Mouse (Mus musculus): Measurements from ENCODE around the gene Mtcl1. TPM values are rescaled to one million over a fixed set of nuclear protein-coding genes. Genes with fewer than 3 reads are reported as not detected.

The Mtcl1 gene
- polyA plus RNA-seq, 2 experiments = 0.08 TPM; not detected in 1

DNA sequence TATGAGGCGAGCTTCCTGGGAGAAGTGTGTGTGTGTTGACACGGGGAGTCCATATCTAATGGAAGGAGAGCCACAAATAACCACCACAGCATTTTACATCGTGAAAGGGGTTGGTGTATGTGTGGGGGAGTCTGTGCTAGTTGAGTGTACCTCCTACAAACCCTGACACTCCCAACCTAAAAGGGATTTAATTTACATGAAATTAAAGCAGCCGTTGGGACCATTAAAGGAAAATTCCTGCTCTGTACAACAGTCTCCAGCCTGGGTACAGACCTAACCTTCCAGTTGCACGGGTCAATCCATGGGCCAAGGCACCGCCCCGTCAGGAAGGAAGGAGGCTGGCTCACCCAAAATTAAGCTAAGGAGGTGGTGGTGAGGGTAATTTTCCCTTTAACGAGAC, 20.5 kb upstream of the Mtcl1 start:
- H3K9me3 ChIP-seq (ENCODE audit: control insufficient read depth, low read length) = no peaks in the 10 kb centered on the region
- ATAC-seq (ENCODE audit: insufficient read depth) = no peak
- WGBS (ENCODE audit: insufficient replicate concordance) = 35% methylated on average over 8 of the region's 8 CpGs
- no peak for DNase-seq (ENCODE audit: low read depth in 3 of 3, low spot score in 3 of 3)
- H3K27ac ChIP-seq = no peak overlapping the region
- TF ChIP-seq EP300 (IDR thresholded peaks at IDR 0.05; ENCODE audit: low read depth) = no peak
- no peak for TF ChIP-seq CTCF (IDR thresholded peaks at IDR 0.05; ENCODE audit: low read depth)
- H3K4me3 ChIP-seq (ENCODE audit: insufficient read depth in 1 of 2, low read depth in 2 of 2, low read length in 2 of 2) = no peak overlapping the region
- H3K36me3 ChIP-seq (replicated peaks; ENCODE audit: control insufficient read depth, insufficient read depth, low read depth) = no peaks in the 10 kb centered on the region
- H3K27me3 ChIP-seq (ENCODE audit: control insufficient read depth, insufficient read depth, low read length) = no peaks in the 10 kb centered on the region
- no peak overlapping the region for H3K9ac ChIP-seq (replicated peaks)
- no peaks in the 10 kb centered on the region for H3K4me1 ChIP-seq (replicated peaks; ENCODE audit: control insufficient read depth in 2 of 2, insufficient read depth in 2 of 2, low read length in 1 of 2)
- H3K4me2 ChIP-seq (ENCODE audit: low read depth) = no peak overlapping the region

DNA sequence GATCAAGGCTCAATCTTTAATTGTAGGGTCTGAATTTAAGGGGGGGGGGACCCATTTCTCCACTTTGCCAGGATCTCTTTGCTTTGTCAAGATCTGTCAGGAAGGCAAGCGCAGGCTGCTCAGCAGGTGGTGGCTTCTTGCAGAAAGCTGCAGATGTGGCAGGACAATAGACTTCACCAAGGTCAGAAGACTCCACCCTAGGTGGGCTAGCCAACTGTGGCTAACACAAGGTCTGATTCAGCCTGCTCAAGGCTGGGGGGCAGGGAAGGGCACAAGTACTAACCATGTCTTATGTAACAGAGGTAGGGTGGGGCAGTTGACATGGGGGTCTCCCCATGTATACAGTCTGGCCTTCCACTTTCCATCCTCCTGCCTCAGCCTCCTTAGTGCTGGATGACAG, 7.7 kb upstream of the Mtcl1 start:
- H3K9ac ChIP-seq (replicated peaks) = no peak overlapping the region
- no peaks in the 10 kb centered on the region for H3K36me3 ChIP-seq (replicated peaks; ENCODE audit: control insufficient read depth, insufficient read depth, low read depth)
- no peak overlapping the region for H3K4me2 ChIP-seq (ENCODE audit: low read depth)
- ATAC-seq (ENCODE audit: insufficient read depth) (no peak), DNase-seq (ENCODE audit: low read depth in 3 of 3, low spot score in 3 of 3) (no peak)
- H3K27me3 ChIP-seq (ENCODE audit: control insufficient read depth, insufficient read depth, low read length) = peaks cover 3% of the 10 kb centered on the region
- TF ChIP-seq CTCF (IDR thresholded peaks at IDR 0.05; ENCODE audit: low read depth) (no peak), EP300 (IDR thresholded peaks at IDR 0.05; ENCODE audit: low read depth) (no peak)
- no peaks in the 10 kb centered on the region for H3K9me3 ChIP-seq (ENCODE audit: control insufficient read depth, low read length)
- H3K4me1 ChIP-seq (replicated peaks; ENCODE audit: control insufficient read depth in 2 of 2, insufficient read depth in 2 of 2, low read length in 1 of 2) = no peaks in the 10 kb centered on the region
- no peak overlapping the region for H3K27ac ChIP-seq
- WGBS (ENCODE audit: insufficient replicate concordance) = 81% methylated on average over 1 of the region's 1 CpGs
- H3K4me3 ChIP-seq (ENCODE audit: insufficient read depth in 1 of 2, low read depth in 2 of 2, low read length in 2 of 2) = no peak overlapping the region

DNA sequence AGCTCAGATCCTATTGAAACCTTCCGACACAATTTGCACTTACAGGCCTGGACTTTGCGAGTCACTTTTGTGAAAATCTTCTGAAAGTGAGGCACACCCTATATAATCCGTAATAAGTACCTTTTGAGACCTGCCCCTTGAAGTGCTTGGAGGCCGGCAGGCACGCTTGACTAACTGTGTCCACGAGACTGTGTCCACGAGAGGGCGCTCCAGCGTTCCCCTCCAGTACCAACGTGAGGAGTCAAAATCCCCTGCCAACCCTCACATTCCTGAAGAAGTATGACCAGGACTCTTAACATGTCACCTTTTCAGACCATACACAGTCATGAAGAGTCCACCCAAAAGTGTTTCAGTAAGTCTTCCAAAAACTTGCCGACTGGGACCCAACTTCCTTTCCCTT, 1.6 kb upstream of the Mtcl1 start:
- peak; percentile 83 for TF ChIP-seq CTCF (IDR thresholded peaks at IDR 0.05; ENCODE audit: low read depth)
- TF ChIP-seq EP300 (IDR thresholded peaks at IDR 0.05; ENCODE audit: low read depth) = no peak
- peaks cover 62% of the 10 kb centered on the region for H3K27me3 ChIP-seq (ENCODE audit: control insufficient read depth, insufficient read depth, low read length)
- no peak overlapping the region for H3K27ac ChIP-seq
- H3K36me3 ChIP-seq (replicated peaks; ENCODE audit: control insufficient read depth, insufficient read depth, low read depth) = no peaks in the 10 kb centered on the region
- no peaks in the 10 kb centered on the region for H3K9me3 ChIP-seq (ENCODE audit: control insufficient read depth, low read length)
- no peak overlapping the region for H3K9ac ChIP-seq (replicated peaks)
- no peak overlapping the region for H3K4me3 ChIP-seq (ENCODE audit: insufficient read depth in 1 of 2, low read depth in 2 of 2, low read length in 2 of 2)
- DNase-seq (ENCODE audit: low read depth in 3 of 3, low spot score in 3 of 3) (peak; percentile 12 to 40 (median 31)), ATAC-seq (ENCODE audit: insufficient read depth) (no peak)
- no peak overlapping the region for H3K4me2 ChIP-seq (ENCODE audit: low read depth)
- 1% methylated on average over 11 of the region's 11 CpGs for WGBS (ENCODE audit: insufficient replicate concordance)
- H3K4me1 ChIP-seq (replicated peaks; ENCODE audit: control insufficient read depth in 2 of 2, insufficient read depth in 2 of 2, low read length in 1 of 2) = no peaks in the 10 kb centered on the region

DNA sequence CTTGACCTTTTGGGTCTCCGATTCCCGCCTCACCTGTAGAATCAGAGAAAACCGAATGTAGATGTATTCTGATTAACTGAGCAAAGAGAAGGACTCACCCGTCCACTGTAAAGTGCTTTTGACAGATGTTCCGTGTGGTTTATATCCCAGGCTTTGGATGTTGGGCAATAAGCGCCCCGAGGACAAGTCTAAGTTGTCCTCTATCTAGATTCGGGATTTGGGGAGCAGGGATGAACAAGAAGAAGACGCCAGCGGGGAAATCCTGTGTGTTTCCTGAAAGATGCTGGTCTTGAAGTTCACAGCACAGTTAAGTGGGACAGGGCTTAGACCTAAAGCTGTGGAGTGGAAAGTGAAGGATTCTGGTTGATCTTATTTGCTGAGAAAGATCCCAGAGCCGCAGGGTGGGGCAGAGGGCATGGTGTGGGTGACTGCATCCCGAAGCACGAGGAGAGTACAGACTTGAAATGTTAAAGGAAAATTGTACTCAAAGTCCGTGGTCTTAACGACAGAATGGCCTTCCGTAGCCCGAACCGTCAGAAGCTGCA, 1.0 kb upstream of the Mtcl1 start:
- no peak for TF ChIP-seq EP300 (IDR thresholded peaks at IDR 0.05; ENCODE audit: low read depth)
- no peak for TF ChIP-seq CTCF (IDR thresholded peaks at IDR 0.05; ENCODE audit: low read depth)
- H3K9me3 ChIP-seq (ENCODE audit: control insufficient read depth, low read length) = no peaks in the 10 kb centered on the region
- DNase-seq (ENCODE audit: low read depth in 3 of 3, low spot score in 3 of 3) (no peak), ATAC-seq (ENCODE audit: insufficient read depth) (no peak)
- no peaks in the 10 kb centered on the region for H3K4me1 ChIP-seq (replicated peaks; ENCODE audit: control insufficient read depth in 2 of 2, insufficient read depth in 2 of 2, low read length in 1 of 2)
- H3K27me3 ChIP-seq (ENCODE audit: control insufficient read depth, insufficient read depth, low read length) = peaks cover 62% of the 10 kb centered on the region
- no peak overlapping the region for H3K4me3 ChIP-seq (ENCODE audit: insufficient read depth in 1 of 2, low read depth in 2 of 2, low read length in 2 of 2)
- no peak overlapping the region for H3K27ac ChIP-seq
- no peak overlapping the region for H3K9ac ChIP-seq (replicated peaks)
- H3K4me2 ChIP-seq (ENCODE audit: low read depth) = no peak overlapping the region
- WGBS (ENCODE audit: insufficient replicate concordance) = 4% methylated on average over 18 of the region's 18 CpGs
- no peaks in the 10 kb centered on the region for H3K36me3 ChIP-seq (replicated peaks; ENCODE audit: control insufficient read depth, insufficient read depth, low read depth)

DNA sequence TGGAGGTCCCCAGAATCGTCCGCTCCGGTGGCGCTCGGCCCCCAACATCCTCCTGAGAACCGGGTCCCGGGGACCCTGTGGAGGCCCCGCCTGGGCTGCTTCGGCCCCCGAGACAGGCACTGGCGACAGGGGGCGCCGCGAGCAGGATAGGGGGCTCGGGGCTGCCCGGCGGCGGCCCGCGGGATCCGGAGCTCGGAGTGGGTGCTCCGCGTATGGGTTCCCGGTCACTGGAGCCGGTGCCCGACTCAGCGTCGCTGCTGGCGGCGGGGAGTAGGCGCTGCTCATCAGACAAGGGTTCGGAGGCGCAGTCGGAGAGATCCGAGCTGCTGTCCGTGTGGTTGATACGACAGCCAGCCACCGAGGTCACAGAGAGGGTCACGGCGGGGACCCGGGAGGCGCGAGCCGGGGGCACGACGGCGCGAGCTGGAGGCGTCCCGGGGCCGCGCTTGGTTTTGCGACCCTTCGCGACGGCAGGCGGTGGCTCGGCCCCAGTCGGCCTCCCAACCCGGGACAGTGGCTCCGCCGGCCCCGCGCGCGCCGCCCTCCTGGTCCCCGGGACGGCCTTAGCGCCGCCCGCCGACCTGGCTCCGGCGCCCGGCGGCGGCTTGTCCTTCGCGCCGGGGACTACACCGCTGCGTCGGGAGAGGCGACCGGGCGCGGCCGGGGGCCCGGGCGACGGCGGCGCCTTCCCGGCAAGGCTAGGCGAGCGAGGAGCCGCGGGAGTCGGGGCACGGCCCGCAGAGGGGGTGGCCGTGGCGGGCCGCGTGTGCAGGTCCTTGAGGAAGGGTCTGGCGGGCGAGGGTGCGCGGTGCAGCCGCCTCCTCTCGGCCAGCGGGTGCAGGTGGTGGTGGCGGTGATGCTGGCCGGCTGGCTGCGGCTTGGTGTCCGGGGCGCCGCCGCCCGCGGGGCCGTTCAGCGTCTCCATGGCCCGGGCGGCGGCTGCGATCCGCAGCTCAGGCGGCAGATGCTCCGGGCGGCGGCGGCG, 837 bp downstream of the Mtcl1 start:
- H3K36me3 ChIP-seq (replicated peaks; ENCODE audit: control insufficient read depth, insufficient read depth, low read depth) = no peaks in the 10 kb centered on the region
- TF ChIP-seq EP300 (IDR thresholded peaks at IDR 0.05; ENCODE audit: low read depth) (no peak), CTCF (IDR thresholded peaks at IDR 0.05; ENCODE audit: low read depth) (0 out of 2 replicates have a peak, but pooled peaks have one; percentile 7)
- ATAC-seq (ENCODE audit: insufficient read depth) (no peak), DNase-seq (ENCODE audit: low read depth in 3 of 3, low spot score in 3 of 3) (no peak)
- H3K4me3 ChIP-seq (ENCODE audit: insufficient read depth in 1 of 2, low read depth in 2 of 2, low read length in 2 of 2) = peak overlapping the region; percentile 36 to 52
- H3K4me1 ChIP-seq (replicated peaks; ENCODE audit: control insufficient read depth in 2 of 2, insufficient read depth in 2 of 2, low read length in 1 of 2) = no peaks in the 10 kb centered on the region
- peak overlapping the region; percentile 66 for H3K4me2 ChIP-seq (ENCODE audit: low read depth)
- no peak overlapping the region for H3K27ac ChIP-seq
- H3K27me3 ChIP-seq (ENCODE audit: control insufficient read depth, insufficient read depth, low read length) = peaks cover 62% of the 10 kb centered on the region
- 1% methylated on average over 104 of the region's 136 CpGs for WGBS (ENCODE audit: insufficient replicate concordance)
- no peak overlapping the region for H3K9ac ChIP-seq (replicated peaks)
- H3K9me3 ChIP-seq (ENCODE audit: control insufficient read depth, low read length) = no peaks in the 10 kb centered on the region

Data from liver, embryonic 14.5 days (tissue).